Mouse (Mus musculus) embryo, embryonic 9.5 days (tissue): Measurements from ENCODE around the gene Top2a.
"Not testable (repeated sequence)": the region's sequence is repeated elsewhere in the genome, so short reads cannot be mapped to it uniquely, and the experiment has no call there.

Experiments used
- DNase-seq: peaks from one replicate; pipeline ENCODE4 v3.0.0-alpha.2; 2017; ENCODE audit errors: extremely low spot score

The Top2a gene

GRCm38 (mm10) chr11:99041051-99041729, 17.2 kb upstream of the Top2a start, which contains the start of gene Igfbp4:
Igfbp4 (plus strand) TSS chr11:99041244.
- peak; percentile 91 for DNase-seq

- DNase-seq, result peak; percentile 78
Observed at GRCm38 (mm10) chr11:99040346-99040974, 16.5 kb upstream of the Top2a start.

GRCm38 (mm10) chr11:99039782-99040181, 15.8 kb upstream of the Top2a start:
- peak; percentile 91 for DNase-seq

- no peak for DNase-seq
Observed at GRCm38 (mm10) chr11:99036254-99036653, 12.3 kb upstream of the Top2a start.

GRCm38 (mm10) chr11:99035350-99035749, 11.4 kb upstream of the Top2a start:
- DNase-seq, result no peak

GRCm38 (mm10) chr11:99026899-99027440, 3.0 kb upstream of the Top2a start:
- DNase-seq, result no peak

GRCm38 (mm10) chr11:99025878-99026277, 1.9 kb upstream of the Top2a start:
- DNase-seq, result no peak

- no peak for DNase-seq
Observed at GRCm38 (mm10) chr11:99024468-99025134, 612 bp upstream of the Top2a start.

GRCm38 (mm10) chr11:99023094-99023493, 895 bp downstream of the Top2a start:
- peak; percentile 17 for DNase-seq

- no peak for DNase-seq
Observed at GRCm38 (mm10) chr11:99022384-99022933, 1.5 kb downstream of the Top2a start.

GRCm38 (mm10) chr11:99019844-99020243, 4.1 kb downstream of the Top2a start:
- DNase-seq, result no peak

GRCm38 (mm10) chr11:99013856-99014255, 10.1 kb downstream of the Top2a start:
- DNase-seq, result no peak

- DNase-seq, result no peak
Observed at GRCm38 (mm10) chr11:99010706-99011105, 13.3 kb downstream of the Top2a start.

- DNase-seq, result no peak
Observed at GRCm38 (mm10) chr11:99010124-99010523, 13.9 kb downstream of the Top2a start.

- no peak for DNase-seq
Observed at GRCm38 (mm10) chr11:99006788-99007187, 17.2 kb downstream of the Top2a start.

- DNase-seq, result no peak
Observed at GRCm38 (mm10) chr11:98999243-98999642, 24.7 kb downstream of the Top2a start.

- no peak for DNase-seq
Observed at GRCm38 (mm10) chr11:98998776-98999175, 25.2 kb downstream of the Top2a start.

GRCm38 (mm10) chr11:98997659-98998058, 26.3 kb downstream of the Top2a start:
- no peak for DNase-seq

- DNase-seq, result no peak
Observed at GRCm38 (mm10) chr11:98995987-98996386, 28.0 kb downstream of the Top2a start.

GRCm38 (mm10) chr11:98990866-98991265, 33.1 kb downstream of the Top2a start:
- DNase-seq, result no peak

- DNase-seq, result not testable (repeated sequence)
Observed at GRCm38 (mm10) chr11:98988260-98988659, 35.7 kb downstream of the Top2a start.

GRCm38 (mm10) chr11:98985542-98985941, 38.4 kb downstream of the Top2a start:
- DNase-seq, result no peak
